ENCODE assay signal across 8 mouse cellular contexts in genomic region chr15:99030585-99031387, GRCm38 (mm10). TPM values are rescaled to one million over a fixed set of nuclear protein-coding genes. Genes with fewer than 3 reads are reported as not detected.
DNase-seq lines count a peak whose midpoint lies in the region; ATAC-seq and TF ChIP-seq lines count a peak whose summit lies in the region.

No protein-coding gene starts in this region.

- TF ChIP-seq POLR2A in ES-Bruce4 (IDR thresholded peaks at IDR 0.05; ENCODE audit: insufficient read depth, low read length): no peak

- ATAC-seq in heart, embryonic 11.5 days (replicated peaks; ENCODE audit: insufficient number of reproducible peaks, low FRiP score, low TSS enrichment): peak; percentile 78

- no peaks in the 10 kb centered on the region for H3K9me3 ChIP-seq in ES-Bruce4 (replicated peaks; ENCODE audit: control insufficient read depth, insufficient read depth, low read length, poor library complexity, severe bottlenecking)
- no peaks in the 10 kb centered on the region for H3K9me3 ChIP-seq in heart, embryonic 11.5 days (replicated peaks; ENCODE audit: control insufficient read depth, low read length)

- peak; percentile 86 for DNase-seq in adrenal gland, postnatal 36 days
- peak; percentile 68 for DNase-seq in kidney, postnatal 10 days
- DNase-seq in spleen, postnatal 36 days (ENCODE audit: low spot score in 2 of 2): peak; percentile 42 to 62
- no peak for DNase-seq in cerebellum, adult 8-10 months
- no peak for DNase-seq in left cerebral cortex, adult 9 months (ENCODE audit: low spot score in 2 of 2)

- H3K36me3 ChIP-seq in ES-Bruce4 (ENCODE audit: control insufficient read depth, insufficient read depth, low read length, poor library complexity, severe bottlenecking) (peaks cover 32% of the 10 kb centered on the region), macrophage (ENCODE audit: inconsistent target) (peaks cover 13% of the 10 kb centered on the region; the same call in 1 of the 2 replicates)
- H3K36me3 ChIP-seq in heart, embryonic 11.5 days (ENCODE audit: control insufficient read depth, insufficient read depth, low read length): peaks cover 5% of the 10 kb centered on the region

- H3K9ac ChIP-seq in ES-Bruce4 (ENCODE audit: low read depth, poor library complexity, severe bottlenecking): peak overlapping the region; percentile 95
- H3K9ac ChIP-seq in heart, embryonic 11.5 days (ENCODE audit: low read depth, low read length): peak overlapping the region; percentile 90

- 7% methylated on average over 26 of the region's 26 CpGs for WGBS in heart, embryonic 11.5 days (ENCODE audit: insufficient replicate concordance)
- WGBS in macrophage (ENCODE audit: missing documents): under 1% methylated on average over 25 of the region's 26 CpGs

- no peaks in the 10 kb centered on the region for H3K27me3 ChIP-seq in ES-Bruce4 (ENCODE audit: control insufficient read depth, insufficient read depth, low read length, poor library complexity, severe bottlenecking)
- no peaks in the 10 kb centered on the region for H3K27me3 ChIP-seq in heart, embryonic 11.5 days (ENCODE audit: control insufficient read depth, insufficient read depth, low read length)

- peaks cover 2% of the 10 kb centered on the region for H3K4me1 ChIP-seq in ES-Bruce4 (ENCODE audit: control insufficient read depth, insufficient read depth, low read length)
- peaks cover 21% of the 10 kb centered on the region for H3K4me1 ChIP-seq in heart, embryonic 11.5 days (ENCODE audit: control insufficient read depth, insufficient read depth, low read length)

- no peak for TF ChIP-seq EP300 in ES-Bruce4 (IDR thresholded peaks at IDR 0.05; ENCODE audit: insufficient read depth, low read depth, low read length)

- H3K4me3 ChIP-seq in ES-Bruce4 (ENCODE audit: low read depth, low read length) (peak overlapping the region; percentile 84), macrophage (ENCODE audit: inconsistent target) (peak overlapping the region; percentile 98)
- H3K4me3 ChIP-seq in heart, embryonic 11.5 days (ENCODE audit: low read depth, low read length): peak overlapping the region; percentile 88

- H3K4me2 ChIP-seq in heart, embryonic 11.5 days: peak overlapping the region; percentile 91

- no peak for TF ChIP-seq CTCF in ES-Bruce4 (IDR thresholded peaks at IDR 0.05; ENCODE audit: low read depth, low read length)

- peaks cover 51% of the 10 kb centered on the region for H3K79me2 ChIP-seq in macrophage (ENCODE audit: inconsistent target)

- peak overlapping the region; percentile 47 for H3K27ac ChIP-seq in ES-Bruce4 (ENCODE audit: insufficient read depth, low read length)
- peak overlapping the region; percentile 93 for H3K27ac ChIP-seq in heart, embryonic 11.5 days (ENCODE audit: low read depth, low read length)
- H3K27ac ChIP-seq in macrophage: peak overlapping the region; percentile 98

RNA-seq across cellular contexts. Expression of gene Tuba1c, which starts 1.1 kb away (rescaled TPM):
- 407 and 426 TPM in 2 replicates for polyA plus RNA-seq in ES-Bruce4 (2011; ENCODE audit: insufficient read depth, insufficient read length, low read depth, missing spikeins)
- 100 to 1,000 TPM; 272 to 276 TPM for total RNA-seq in adrenal gland, postnatal 36 days (2021)
- 167 and 169 TPM in 2 replicates for polyA plus RNA-seq in heart, embryonic 11.5 days (2014; fragmentation: Nextera tagmentation; extraction: Ambion mirVana)
- total RNA-seq in macrophage (2018; cell fraction: chromatin; rRNA removed): 100 to 1,000 TPM in 10 of 26 experiments, 10 to 100 TPM in 16; 29.8 to 187 (median 71.5) TPM
- total RNA-seq in macrophage (2018; cell fraction: cytosol; rRNA removed): 100 to 1,000 TPM; 160 to 470 (median 218) TPM
- 100 to 1,000 TPM in 18 of 26 experiments, 10 to 100 TPM in 8; 64.8 to 241 (median 115) TPM for total RNA-seq in macrophage (2018; cell fraction: nucleus; rRNA removed)
- 112 to 385 TPM (median 315 TPM) in 3 replicates for polyA plus RNA-seq in macrophage (2018)

RNA-seq across cellular contexts. Expression of gene Prph, which starts 24.2 kb away (rescaled TPM):
- 8.0 and 11.5 TPM in 2 replicates for polyA plus RNA-seq in ES-Bruce4 (2011; ENCODE audit: insufficient read depth, insufficient read length, low read depth, missing spikeins)
- 1 to 10 TPM; 1.3 to 3.4 TPM for total RNA-seq in adrenal gland, postnatal 36 days (2021)
- 0.09 and 0.59 TPM in 2 replicates for polyA plus RNA-seq in heart, embryonic 11.5 days (2014; fragmentation: Nextera tagmentation; extraction: Ambion mirVana)
- total RNA-seq in macrophage (2018; cell fraction: chromatin; rRNA removed): not detected
- total RNA-seq in macrophage (2018; cell fraction: cytosol; rRNA removed): under 1 TPM in 3 of 26 experiments, not detected in 23; 0.07 to 0.45 (median 0.10) TPM
- total RNA-seq in macrophage (2018; cell fraction: nucleus; rRNA removed): 1 to 10 TPM in 1 of 26 experiments, not detected in 25; 2.5 TPM
- 0.07 TPM in 1 of 3 replicates, not detected in the others for polyA plus RNA-seq in macrophage (2018)

RNA-seq across cellular contexts. Expression of gene Troap, which starts 43.6 kb away (rescaled TPM):
- 43.3 and 46.5 TPM in 2 replicates for polyA plus RNA-seq in ES-Bruce4 (2011; ENCODE audit: insufficient read depth, insufficient read length, low read depth, missing spikeins)
- total RNA-seq in adrenal gland, postnatal 36 days (2021): 1 to 10 TPM; 1.1 to 1.6 TPM
- 21.1 and 22.0 TPM in 2 replicates for polyA plus RNA-seq in heart, embryonic 11.5 days (2014; fragmentation: Nextera tagmentation; extraction: Ambion mirVana)
- total RNA-seq in macrophage (2018; cell fraction: chromatin; rRNA removed): 10 to 100 TPM in 3 of 26 experiments, 1 to 10 TPM in 22, under 1 TPM in 1; 1.00 to 24.6 (median 3.1) TPM
- total RNA-seq in macrophage (2018; cell fraction: cytosol; rRNA removed): 1 to 10 TPM in 7 of 26 experiments, under 1 TPM in 18, not detected in 1; 0.08 to 2.0 (median 0.55) TPM
- 10 to 100 TPM in 1 of 26 experiments, 1 to 10 TPM in 18, under 1 TPM in 5, not detected in 2; 0.35 to 12.5 (median 1.5) TPM for total RNA-seq in macrophage (2018; cell fraction: nucleus; rRNA removed)
- 2.4 to 2.6 TPM in 2 of 3 replicates, not detected in the other for polyA plus RNA-seq in macrophage (2018)

RNA-seq across cellular contexts. Expression of gene C1ql4, which starts 56.8 kb away (rescaled TPM):
- polyA plus RNA-seq in ES-Bruce4 (2011; ENCODE audit: insufficient read depth, insufficient read length, low read depth, missing spikeins) (0.96 TPM in 1 of 2 replicates, not detected in the other), macrophage (2018) (not detected in 3 replicates)
- total RNA-seq in adrenal gland, postnatal 36 days (2021): not detected
- 0.20 and 0.27 TPM in 2 replicates for polyA plus RNA-seq in heart, embryonic 11.5 days (2014; fragmentation: Nextera tagmentation; extraction: Ambion mirVana)
- not detected for total RNA-seq in macrophage (2018; cell fraction: chromatin; rRNA removed)
- not detected for total RNA-seq in macrophage (2018; cell fraction: cytosol; rRNA removed)
- not detected for total RNA-seq in macrophage (2018; cell fraction: nucleus; rRNA removed)

Comparison
In these comparisons a context has a peak if more than half of its experiments do, and no peak if none do; other contexts are left out.
1. H3K27ac ChIP-seq: peak in every context shown above with its lines; median percentile 98 in macrophage; 93 in heart, embryonic 11.5 days; 47 in ES-Bruce4.
2. DNase-seq: peak in adrenal gland, postnatal 36 days (2 of 2), kidney, postnatal 10 days (single experiment) and spleen, postnatal 36 days (2 of 2); none in cerebellum, adult 8-10 months (single experiment) and left cerebral cortex, adult 9 months (0 of 2).
3. Peak in every context shown above with its lines, with median percentiles within 50 percentile points of each other: H3K4me3 ChIP-seq.